Mouse (Mus musculus) CH12.LX (cell line): ENCODE measurements around the gene Ddi2.

Experiments
- EP300 ChIP-seq: IDR thresholded peaks from 2 replicates; pipeline ENCODE4 v1.6.1; 2011; ENCODE audit warnings: low read length, improper control_type of control experiment
- ETS1 ChIP-seq: conservative IDR thresholded peaks from 2 replicates; pipeline ENCODE4 v1.6.1; 2012; ENCODE audit warnings: low read depth, mild to moderate bottlenecking, inconsistent platforms, low read length, improper control_type of control experiment, moderate library complexity

DNA sequence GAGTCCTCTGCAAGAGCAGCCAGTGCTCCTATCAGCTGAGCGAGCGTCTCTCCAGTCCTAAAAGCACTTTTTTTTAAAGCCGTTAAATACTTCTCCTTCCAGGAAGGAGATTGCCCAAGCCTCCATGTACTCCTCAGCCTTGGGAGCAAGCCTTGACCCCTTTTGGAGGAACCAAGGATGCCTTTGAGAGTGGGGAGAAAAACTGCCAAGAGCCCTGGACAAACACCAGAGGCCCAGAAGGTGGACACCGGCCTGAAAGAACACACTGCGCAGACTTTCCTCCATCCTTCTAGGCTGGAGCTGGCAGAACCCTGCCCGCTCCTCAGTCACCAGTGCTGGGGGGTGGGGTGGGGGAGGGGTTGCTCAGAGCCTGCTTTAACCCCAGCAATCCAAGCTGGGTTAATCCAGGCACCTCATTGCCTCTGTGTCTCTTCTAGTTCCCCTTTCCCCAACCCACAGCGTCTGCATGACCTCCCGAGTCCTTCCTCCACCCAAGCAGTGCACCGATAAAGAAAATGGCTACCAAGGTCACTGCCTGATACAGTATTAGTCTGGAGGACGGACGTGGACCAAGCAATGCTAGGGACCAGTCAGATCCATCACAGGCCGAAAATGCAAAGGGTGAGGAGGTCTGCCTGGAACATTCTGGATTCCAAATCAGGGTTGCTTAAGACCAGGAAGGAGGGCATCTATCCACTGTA, 67.2 kb downstream of the Ddi2 start:
- TF ChIP-seq EP300 (no peak), ETS1 (no peak)
